Mouse (Mus musculus): ENCODE results near the gene Gbx2. TPM values are rescaled to one million over a fixed set of nuclear protein-coding genes. Genes with fewer than 3 reads are reported as not detected.
A peak's percentile ranks its signal among the peaks of the same experiment; 100 is the strongest.

The Gbx2 gene
- total and polyA plus RNA-seq, 2 experiments from 2014 or later, result 22.1 to 26.9 TPM

DNA sequence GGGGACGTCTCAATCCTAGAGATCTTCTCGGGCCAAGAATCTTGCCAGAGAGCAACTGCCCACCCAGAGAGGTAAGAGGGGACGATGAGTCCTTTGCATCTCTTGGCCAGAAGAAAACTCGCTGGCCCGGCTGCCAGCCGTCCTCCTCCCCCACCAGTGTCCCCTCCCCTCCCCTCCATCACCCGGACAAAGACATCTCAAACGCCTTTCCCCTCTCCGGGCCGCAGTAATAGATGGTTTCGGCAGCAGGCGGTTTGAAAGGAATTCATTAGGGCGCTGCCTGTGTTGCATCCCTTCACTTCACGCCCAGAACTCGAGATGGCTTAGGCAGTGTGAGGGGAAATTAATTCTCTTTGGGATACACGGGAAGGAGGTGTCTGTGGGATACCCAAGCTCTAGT, 1.6 kb upstream of the Gbx2 start:
- no peak for TF ChIP-seq CTCF (IDR thresholded peaks at IDR 0.05; ENCODE audit: low read depth)
- no peak overlapping the region for H3K9ac ChIP-seq (replicated peaks; ENCODE audit: low read length)
- peak overlapping the region; percentile 43; the same call in 1 of the 2 replicates for H3K4me3 ChIP-seq (ENCODE audit: low read length)
- WGBS, result 4% methylated on average over 16 of the region's 16 CpGs
- H3K9me3 ChIP-seq (ENCODE audit: low read length), result no peaks in the 10 kb centered on the region
- no peak for ATAC-seq
- H3K4me1 ChIP-seq (ENCODE audit: insufficient read depth, low read length), result 0 out of 2 replicates have a peak, but pooled peaks cover 6% of the 10 kb centered on the region
- H3K4me2 ChIP-seq (ENCODE audit: low read depth, low read length), result peak overlapping the region; percentile 57; the same call in 1 of the 2 replicates
- H3K27ac ChIP-seq, result no peak overlapping the region
- DNase-seq (ENCODE audit: low spot score), result peak; percentile 34
- H3K27me3 ChIP-seq (ENCODE audit: insufficient read depth, low read length), result peaks cover 66% of the 10 kb centered on the region
- no peaks in the 10 kb centered on the region for H3K36me3 ChIP-seq (ENCODE audit: insufficient read depth, low read length)

DNA sequence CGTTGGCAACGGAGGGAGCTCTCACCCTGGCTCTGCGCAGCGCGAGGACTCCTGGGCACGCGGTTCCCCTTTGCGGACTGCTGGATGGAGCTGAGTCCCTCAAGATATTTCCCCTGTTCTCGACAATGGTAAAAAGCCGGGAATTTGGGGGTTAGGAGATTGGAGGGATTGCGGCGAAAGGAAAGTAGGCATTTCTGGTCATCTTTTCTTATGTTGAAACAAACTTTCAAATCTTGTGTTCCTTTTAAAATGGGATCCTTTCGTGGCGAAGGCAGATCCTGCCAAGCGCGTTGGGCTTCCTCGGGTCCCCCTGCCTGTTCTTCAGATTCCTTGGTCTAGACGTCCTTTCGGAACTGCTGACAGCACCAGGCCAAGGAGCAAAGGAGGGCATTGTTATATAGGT, 1.0 kb upstream of the Gbx2 start:
- H3K27ac ChIP-seq, result no peak overlapping the region
- peak; percentile 10 for DNase-seq (ENCODE audit: low spot score)
- no peaks in the 10 kb centered on the region for H3K36me3 ChIP-seq (ENCODE audit: insufficient read depth, low read length)
- 5% methylated on average over 19 of the region's 19 CpGs for WGBS
- 0 out of 2 replicates have a peak, but pooled peaks cover 6% of the 10 kb centered on the region for H3K4me1 ChIP-seq (ENCODE audit: insufficient read depth, low read length)
- H3K4me2 ChIP-seq (ENCODE audit: low read depth, low read length), result peak overlapping the region; percentile 57
- ATAC-seq, result no peak
- H3K9ac ChIP-seq (replicated peaks; ENCODE audit: low read length), result no peak overlapping the region
- H3K27me3 ChIP-seq (ENCODE audit: insufficient read depth, low read length), result peaks cover 65% of the 10 kb centered on the region
- peak overlapping the region; percentile 43 for H3K4me3 ChIP-seq (ENCODE audit: low read length)
- no peak for TF ChIP-seq CTCF (IDR thresholded peaks at IDR 0.05; ENCODE audit: low read depth)
- no peaks in the 10 kb centered on the region for H3K9me3 ChIP-seq (ENCODE audit: low read length)

DNA sequence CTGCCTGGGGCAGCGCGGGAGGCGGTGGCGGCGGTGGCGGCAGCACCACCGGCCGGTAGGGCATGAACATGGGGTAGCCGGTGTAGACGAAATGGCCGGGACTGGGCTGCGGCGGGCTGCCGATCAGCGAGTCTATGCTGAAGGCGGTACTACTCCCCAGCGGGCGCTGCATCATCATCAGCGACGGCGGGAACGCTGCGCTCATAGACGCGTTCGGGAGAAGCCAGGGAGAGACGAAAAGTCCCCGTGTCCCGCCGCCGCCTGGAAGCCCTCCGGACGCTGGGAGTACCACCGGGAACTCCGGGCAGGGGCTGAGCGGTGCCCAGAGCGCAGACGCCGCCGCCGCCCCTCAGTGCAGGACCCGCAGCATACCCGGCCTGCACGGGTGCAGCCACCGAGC, 428 bp downstream of the Gbx2 start:
- ATAC-seq (peak; percentile 3; the same call in 1 of the 2 replicates), DNase-seq (ENCODE audit: low spot score) (peak; percentile 32)
- Histone ChIP-seq H3K4me1 (ENCODE audit: insufficient read depth, low read length) (0 out of 2 replicates have a peak, but pooled peaks cover 6% of the 10 kb centered on the region), H3K36me3 (ENCODE audit: insufficient read depth, low read length) (no peaks in the 10 kb centered on the region), H3K4me2 (ENCODE audit: low read depth, low read length) (peak overlapping the region; percentile 57), H3K9me3 (ENCODE audit: low read length) (no peaks in the 10 kb centered on the region), H3K27ac (peak overlapping the region; percentile 48; the same call in 1 of the 2 replicates), H3K9ac (replicated peaks; ENCODE audit: low read length) (peak overlapping the region; percentile 49), H3K4me3 (ENCODE audit: low read length) (peak overlapping the region; percentile 43), H3K27me3 (ENCODE audit: insufficient read depth, low read length) (peaks cover 61% of the 10 kb centered on the region; the same call in 1 of the 2 replicates)
- 2% methylated on average over 27 of the region's 45 CpGs for WGBS
- TF ChIP-seq CTCF (IDR thresholded peaks at IDR 0.05; ENCODE audit: low read depth), result no peak

DNA sequence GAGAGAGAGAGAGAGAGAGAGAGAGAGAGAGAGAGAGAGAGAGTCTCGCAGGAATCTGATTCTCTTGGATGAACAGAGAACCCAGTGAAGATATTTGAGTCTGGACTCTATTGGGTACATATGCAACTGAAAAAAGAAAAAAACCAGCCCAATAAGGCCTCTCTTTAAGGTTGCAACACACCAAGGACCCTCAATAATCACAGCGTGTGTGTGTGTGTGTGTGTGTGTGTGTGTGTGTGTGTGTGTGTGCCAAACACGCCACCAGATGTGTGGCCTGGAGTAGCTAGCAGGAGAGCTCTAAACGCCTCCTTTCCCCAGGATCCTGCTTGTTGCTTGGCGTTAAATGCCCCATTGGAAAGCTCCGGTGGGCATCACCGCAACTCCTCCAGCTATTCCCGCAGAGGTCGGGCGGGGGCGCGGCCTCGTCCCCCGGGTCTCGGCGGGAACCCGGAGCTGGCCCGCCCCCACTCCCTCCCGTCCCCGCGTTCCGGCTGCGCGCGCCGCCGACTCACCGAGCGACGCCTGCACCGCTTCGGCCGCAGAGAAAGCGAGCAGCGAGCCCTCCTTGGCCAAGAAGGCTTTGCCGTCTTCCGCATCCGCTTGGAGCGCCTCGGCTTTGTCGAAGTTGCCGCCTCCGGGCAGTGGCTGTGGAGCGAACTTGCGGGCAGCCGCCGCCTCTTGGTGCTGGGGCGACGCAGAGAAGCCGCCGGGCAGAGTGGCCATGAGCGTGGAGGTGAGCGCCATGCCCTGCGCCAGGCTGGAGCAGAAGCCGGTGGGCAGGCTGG, 1.1 kb downstream of the Gbx2 start:
- under 1% methylated on average over 52 of the region's 55 CpGs for WGBS
- Histone ChIP-seq H3K9ac (replicated peaks; ENCODE audit: low read length) (peak overlapping the region; percentile 49), H3K9me3 (ENCODE audit: low read length) (no peaks in the 10 kb centered on the region), H3K27me3 (ENCODE audit: insufficient read depth, low read length) (peaks cover 59% of the 10 kb centered on the region), H3K4me1 (ENCODE audit: insufficient read depth, low read length) (0 out of 2 replicates have a peak, but pooled peaks cover 6% of the 10 kb centered on the region), H3K4me3 (ENCODE audit: low read length) (peak overlapping the region; percentile 43), H3K27ac (peak overlapping the region; percentile 48; the same call in 1 of the 2 replicates), H3K36me3 (ENCODE audit: insufficient read depth, low read length) (no peaks in the 10 kb centered on the region), H3K4me2 (ENCODE audit: low read depth, low read length) (peak overlapping the region; percentile 57)
- DNase-seq (ENCODE audit: low spot score), result peak; percentile 34
- TF ChIP-seq CTCF (IDR thresholded peaks at IDR 0.05; ENCODE audit: low read depth), result no peak
- ATAC-seq, result no peak

DNA sequence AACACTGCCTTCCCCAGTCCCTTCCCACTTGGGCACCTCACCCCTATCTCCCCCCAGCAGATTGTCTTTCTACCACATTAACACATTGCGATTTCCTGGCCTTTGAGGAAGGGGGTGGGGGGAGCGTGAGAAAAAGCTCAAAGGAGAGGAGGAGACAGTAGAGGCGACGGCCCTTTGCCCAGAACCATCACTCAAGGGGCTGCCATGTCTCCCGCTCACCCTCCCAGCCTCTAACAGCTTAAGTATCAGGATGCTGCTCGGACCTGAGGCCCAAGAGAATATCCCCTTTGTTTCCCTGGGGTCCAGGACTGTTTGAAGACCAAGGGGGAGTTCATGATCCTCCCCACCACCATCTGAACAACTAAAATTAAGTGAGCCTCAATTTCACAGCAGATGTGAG, 1.8 kb downstream of the Gbx2 start:
- Histone ChIP-seq H3K27me3 (ENCODE audit: insufficient read depth, low read length) (peaks cover 60% of the 10 kb centered on the region), H3K9me3 (ENCODE audit: low read length) (no peaks in the 10 kb centered on the region), H3K27ac (no peak overlapping the region), H3K4me1 (ENCODE audit: insufficient read depth, low read length) (peaks cover 6% of the 10 kb centered on the region; the same call in 1 of the 2 replicates), H3K4me2 (ENCODE audit: low read depth, low read length) (peak overlapping the region; percentile 57), H3K36me3 (ENCODE audit: insufficient read depth, low read length) (no peaks in the 10 kb centered on the region), H3K9ac (replicated peaks; ENCODE audit: low read length) (0 out of 2 replicates have a peak overlapping the region, but pooled peaks have one; percentile 1), H3K4me3 (ENCODE audit: low read length) (peak overlapping the region; percentile 43)
- ATAC-seq (0 out of 2 replicates have a peak, but pooled peaks have one; percentile 9), DNase-seq (ENCODE audit: low spot score) (peak; percentile 46)
- WGBS, result 5% methylated on average over 6 of the region's 6 CpGs
- no peak for TF ChIP-seq CTCF (IDR thresholded peaks at IDR 0.05; ENCODE audit: low read depth)

DNA sequence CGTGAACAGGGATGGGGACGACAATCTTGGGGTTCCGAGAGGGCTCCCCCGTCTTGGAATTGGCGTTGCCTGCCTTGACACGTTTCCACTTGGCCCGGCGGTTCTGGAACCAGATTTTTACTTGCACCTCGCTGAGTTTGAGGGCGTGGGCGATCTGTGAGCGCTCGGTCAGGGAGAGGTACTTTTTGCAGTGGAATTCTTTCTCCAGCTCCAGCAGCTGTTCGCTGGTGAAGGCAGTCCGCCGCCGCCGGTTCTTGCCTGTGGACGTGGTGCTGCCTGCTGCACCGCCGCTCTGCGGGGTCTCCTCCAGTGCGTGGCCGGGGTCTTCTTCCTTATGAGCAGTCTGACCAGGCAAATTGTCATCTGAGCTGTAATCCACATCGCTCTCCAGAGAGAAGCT, 2.3 kb downstream of the Gbx2 start:
- Histone ChIP-seq H3K4me1 (ENCODE audit: insufficient read depth, low read length) (peaks cover 6% of the 10 kb centered on the region; the same call in 1 of the 2 replicates), H3K4me2 (ENCODE audit: low read depth, low read length) (peak overlapping the region; percentile 57), H3K4me3 (ENCODE audit: low read length) (peak overlapping the region; percentile 43), H3K27me3 (ENCODE audit: insufficient read depth, low read length) (peaks cover 62% of the 10 kb centered on the region), H3K9ac (replicated peaks; ENCODE audit: low read length) (0 out of 2 replicates have a peak overlapping the region, but pooled peaks have one; percentile 1), H3K36me3 (ENCODE audit: insufficient read depth, low read length) (no peaks in the 10 kb centered on the region), H3K27ac (no peak overlapping the region), H3K9me3 (ENCODE audit: low read length) (no peaks in the 10 kb centered on the region)
- DNase-seq (ENCODE audit: low spot score), result no peak
- ATAC-seq, result no peak
- 10% methylated on average over 25 of the region's 25 CpGs for WGBS
- TF ChIP-seq CTCF (IDR thresholded peaks at IDR 0.05; ENCODE audit: low read depth), result no peak
